Mouse (Mus musculus): Measurements from ENCODE around the gene E2f2. TPM values are rescaled to one million over a fixed set of nuclear protein-coding genes. Genes with fewer than 3 reads are reported as not detected.

The E2f2 gene
- polyA plus RNA-seq, 1 experiment from 2014 or later: 5.7 TPM

DNA sequence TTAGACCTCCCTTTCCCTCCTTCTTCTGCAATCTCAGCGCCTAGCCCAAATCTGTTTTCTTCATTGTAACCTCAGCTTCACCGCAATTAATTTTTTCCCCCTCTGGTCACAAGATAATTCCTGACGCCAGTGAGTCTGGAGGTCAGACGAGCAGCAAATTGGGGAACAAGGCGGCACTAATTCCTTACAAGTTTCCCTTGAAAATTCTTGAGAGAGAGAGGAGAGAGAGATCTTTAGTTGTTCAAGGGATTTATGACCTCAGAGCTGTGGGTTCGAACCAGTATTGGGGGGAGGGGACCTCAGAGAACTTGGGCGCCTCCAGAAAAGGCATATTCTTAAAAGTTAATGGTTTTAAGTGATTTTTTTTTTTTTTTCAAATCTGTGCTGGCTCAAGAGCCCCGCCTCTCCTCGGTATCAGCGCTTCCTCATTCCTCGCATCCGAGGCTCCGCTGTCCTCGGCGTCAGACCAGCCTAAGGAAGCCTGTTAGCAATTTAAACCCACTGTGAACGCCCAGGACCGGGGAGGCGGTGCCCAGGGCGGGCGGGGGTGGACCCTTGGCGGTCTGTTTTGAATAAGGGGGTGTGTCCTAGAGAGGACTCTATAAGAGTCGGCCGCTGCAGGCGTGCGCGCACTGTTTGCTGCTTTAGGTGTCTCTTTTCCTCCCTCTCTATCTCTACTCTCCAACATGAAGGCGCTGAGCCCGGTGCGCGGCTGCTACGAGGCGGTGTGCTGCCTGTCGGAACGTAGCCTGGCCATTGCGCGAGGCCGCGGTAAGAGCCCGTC is 28.8 kb upstream of the E2f2 start, which contains the start of gene Id3:
Id3 (plus strand) TSS at position 305 of the 784 bp plus-strand sequence.
- Histone ChIP-seq H3K4me2 (replicated peaks; ENCODE audit: low read depth, low read length) (peak within 1 kb of the TSS; percentile 79), H3K4me1 (ENCODE audit: control insufficient read depth, insufficient read depth, low read length) (peaks cover 52% of the 10 kb centered on the region), H3K36me3 (ENCODE audit: control insufficient read depth, insufficient read depth, low read length) (peaks cover 12% of the 10 kb centered on the region; the same call in 1 of the 2 replicates), H3K27me3 (ENCODE audit: control insufficient read depth, insufficient read depth, low read length) (no peaks in the 10 kb centered on the region), H3K4me3 (ENCODE audit: low read length) (peak within 1 kb of the TSS; percentile 87), H3K27ac (ENCODE audit: low read depth, low read length) (peak within 1 kb of the TSS; percentile 100), H3K9me3 (ENCODE audit: control insufficient read depth, low read length) (no peaks in the 10 kb centered on the region), H3K9ac (ENCODE audit: low read depth, low read length) (peak within 1 kb of the TSS; percentile 95)
- ATAC-seq (ENCODE audit: low FRiP score, low TSS enrichment): peak; percentile 87
- 0% methylated on average over 39 of the region's 39 CpGs for WGBS

DNA sequence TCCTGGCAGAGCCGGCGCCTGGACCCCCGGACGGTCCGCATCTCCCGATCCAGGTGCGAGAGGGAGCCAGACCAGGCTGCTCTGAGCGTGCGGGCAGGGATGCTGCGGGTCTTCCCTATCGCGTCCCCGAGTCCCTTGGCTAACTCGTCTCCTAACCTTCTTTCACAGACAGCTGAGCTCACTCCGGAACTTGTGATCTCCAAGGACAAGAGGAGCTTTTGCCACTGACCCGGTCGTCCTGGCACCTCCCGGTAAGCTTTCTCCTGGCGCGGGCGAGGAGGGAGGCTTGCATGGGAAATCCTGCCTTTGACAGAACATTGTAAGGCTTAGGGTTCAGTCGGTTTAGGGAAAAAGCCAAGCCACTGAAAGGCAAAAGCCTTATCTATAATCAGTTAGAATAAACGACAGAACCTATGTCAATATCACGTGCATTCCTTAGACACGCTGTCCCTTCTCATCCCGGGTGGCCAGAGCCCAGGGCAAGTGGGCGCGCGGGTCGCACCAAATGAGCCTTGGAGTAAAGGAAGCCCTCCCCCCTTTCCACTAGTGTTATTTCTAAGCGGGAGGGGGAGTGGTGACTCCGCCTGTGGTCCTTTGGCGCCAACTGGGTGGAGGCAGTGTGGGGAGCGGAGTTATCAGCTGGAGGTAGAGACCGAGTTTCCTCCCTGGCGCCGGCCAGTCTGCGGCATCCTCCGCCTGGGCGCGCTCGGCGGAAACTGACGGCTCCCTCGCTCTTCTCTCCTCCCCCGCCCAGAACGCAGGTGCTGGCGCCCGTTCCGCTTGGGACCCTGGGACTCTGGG is 27.9 kb upstream of the E2f2 start:
- Histone ChIP-seq H3K9me3 (ENCODE audit: control insufficient read depth, low read length) (no peaks in the 10 kb centered on the region), H3K4me1 (ENCODE audit: control insufficient read depth, insufficient read depth, low read length) (peaks cover 49% of the 10 kb centered on the region), H3K4me2 (replicated peaks; ENCODE audit: low read depth, low read length) (peak overlapping the region; percentile 79), H3K36me3 (ENCODE audit: control insufficient read depth, insufficient read depth, low read length) (peaks cover 12% of the 10 kb centered on the region; the same call in 1 of the 2 replicates), H3K27me3 (ENCODE audit: control insufficient read depth, insufficient read depth, low read length) (no peaks in the 10 kb centered on the region), H3K9ac (ENCODE audit: low read depth, low read length) (peak overlapping the region; percentile 95), H3K27ac (ENCODE audit: low read depth, low read length) (peak overlapping the region; percentile 100), H3K4me3 (ENCODE audit: low read length) (peak overlapping the region; percentile 87)
- under 1% methylated on average over 50 of the region's 50 CpGs for WGBS
- ATAC-seq (ENCODE audit: low FRiP score, low TSS enrichment): 0 out of 2 replicates have a peak, but pooled peaks have one; percentile 4

DNA sequence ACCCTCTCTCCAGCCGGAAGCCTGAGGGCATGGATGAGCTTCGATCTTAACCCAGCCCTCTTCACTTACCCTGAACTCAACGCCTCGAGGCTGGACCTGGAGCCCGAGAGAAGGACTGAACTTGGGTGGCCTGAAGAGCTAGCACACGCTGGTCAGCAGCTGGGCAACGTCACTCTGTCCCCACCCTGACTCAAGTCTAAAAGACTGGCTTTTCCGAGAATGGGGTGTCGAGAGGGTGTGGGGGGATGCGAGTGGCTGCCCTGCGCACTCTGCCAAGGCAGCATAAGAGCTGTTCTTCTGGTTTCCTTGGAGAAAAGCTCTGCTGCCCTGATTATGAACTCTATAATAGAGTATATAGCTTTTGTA is 27.3 kb upstream of the E2f2 start:
- WGBS: 1% methylated on average over 11 of the region's 11 CpGs
- peak overlapping the region; percentile 100 for H3K27ac ChIP-seq (ENCODE audit: low read depth, low read length)
- H3K4me3 ChIP-seq (ENCODE audit: low read length): peak overlapping the region; percentile 87
- no peaks in the 10 kb centered on the region for H3K27me3 ChIP-seq (ENCODE audit: control insufficient read depth, insufficient read depth, low read length)
- H3K9me3 ChIP-seq (ENCODE audit: control insufficient read depth, low read length): no peaks in the 10 kb centered on the region
- peaks cover 12% of the 10 kb centered on the region; the same call in 1 of the 2 replicates for H3K36me3 ChIP-seq (ENCODE audit: control insufficient read depth, insufficient read depth, low read length)
- H3K4me1 ChIP-seq (ENCODE audit: control insufficient read depth, insufficient read depth, low read length): peaks cover 44% of the 10 kb centered on the region
- peak overlapping the region; percentile 95 for H3K9ac ChIP-seq (ENCODE audit: low read depth, low read length)
- ATAC-seq (ENCODE audit: low FRiP score, low TSS enrichment): no peak
- peak overlapping the region; percentile 79 for H3K4me2 ChIP-seq (replicated peaks; ENCODE audit: low read depth, low read length)

DNA sequence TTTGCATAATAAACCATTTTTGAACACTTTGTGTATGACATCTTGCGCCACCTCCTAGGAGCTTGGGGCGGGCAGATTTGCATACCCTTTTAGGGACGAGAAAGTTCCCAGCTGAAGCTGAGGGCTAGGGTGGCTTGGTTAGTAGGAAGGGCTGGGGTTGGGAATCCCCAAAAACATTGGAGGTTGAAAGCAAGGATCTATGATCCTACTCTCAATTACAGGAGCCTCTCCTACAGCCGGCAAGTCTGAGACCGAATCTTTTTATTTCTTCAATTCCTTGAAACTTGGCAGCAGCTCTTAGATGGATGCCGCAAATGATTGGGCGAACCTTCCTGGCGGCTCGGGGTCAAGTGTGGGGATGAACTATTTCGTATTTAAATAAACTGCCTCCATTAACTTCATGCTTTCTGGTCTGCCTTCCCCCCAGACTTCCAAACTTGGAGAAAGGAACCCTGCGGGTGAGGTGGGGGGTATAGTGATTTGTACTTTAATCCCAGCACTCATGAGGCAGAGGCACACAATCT is 26.8 kb upstream of the E2f2 start:
- 2% methylated on average over 11 of the region's 11 CpGs for WGBS
- Histone ChIP-seq H3K9ac (ENCODE audit: low read depth, low read length) (peak overlapping the region; percentile 95), H3K4me2 (replicated peaks; ENCODE audit: low read depth, low read length) (peak overlapping the region; percentile 79), H3K4me3 (ENCODE audit: low read length) (peak overlapping the region; percentile 87), H3K4me1 (ENCODE audit: control insufficient read depth, insufficient read depth, low read length) (peaks cover 44% of the 10 kb centered on the region), H3K9me3 (ENCODE audit: control insufficient read depth, low read length) (no peaks in the 10 kb centered on the region), H3K27me3 (ENCODE audit: control insufficient read depth, insufficient read depth, low read length) (no peaks in the 10 kb centered on the region), H3K36me3 (ENCODE audit: control insufficient read depth, insufficient read depth, low read length) (peaks cover 12% of the 10 kb centered on the region; the same call in 1 of the 2 replicates), H3K27ac (ENCODE audit: low read depth, low read length) (peak overlapping the region; percentile 100)
- no peak for ATAC-seq (ENCODE audit: low FRiP score, low TSS enrichment)

DNA sequence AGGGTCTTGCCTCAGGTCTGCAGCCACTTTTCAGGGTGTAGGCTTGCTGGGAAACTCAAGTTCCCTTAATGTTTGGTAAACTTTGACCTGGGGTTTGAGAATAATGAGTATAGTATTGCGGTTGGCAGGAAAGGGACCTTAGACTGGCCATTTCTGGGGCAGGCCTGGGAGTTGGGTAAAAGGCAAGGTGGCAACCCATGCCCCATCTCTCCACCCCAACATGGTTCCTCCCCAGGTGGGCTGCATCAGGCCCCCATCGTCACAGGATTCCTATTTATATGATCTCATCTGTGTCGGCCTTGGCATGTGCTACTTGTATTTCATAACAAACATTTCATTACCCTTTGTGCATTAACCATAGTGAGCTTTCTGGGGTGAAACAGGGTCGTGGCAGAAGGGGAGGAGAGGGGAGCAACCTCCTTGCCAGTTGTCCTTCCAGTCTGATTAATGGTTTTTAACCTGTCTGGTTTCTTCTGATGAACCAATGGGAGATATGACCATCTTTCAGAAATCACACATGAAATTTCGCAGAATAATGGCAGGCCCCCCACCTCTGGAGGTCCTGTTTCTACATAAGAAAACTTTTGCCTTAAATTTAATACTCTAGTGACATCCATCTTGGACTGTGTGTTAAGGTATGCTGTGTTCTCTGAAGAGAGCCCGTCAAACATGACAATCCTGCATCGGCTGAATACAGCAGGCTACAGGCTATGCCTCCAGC is 26.0 kb upstream of the E2f2 start:
- peak overlapping the region; percentile 79 for H3K4me2 ChIP-seq (replicated peaks; ENCODE audit: low read depth, low read length)
- no peak for ATAC-seq (ENCODE audit: low FRiP score, low TSS enrichment)
- H3K27me3 ChIP-seq (ENCODE audit: control insufficient read depth, insufficient read depth, low read length): no peaks in the 10 kb centered on the region
- no peaks in the 10 kb centered on the region for H3K9me3 ChIP-seq (ENCODE audit: control insufficient read depth, low read length)
- H3K9ac ChIP-seq (ENCODE audit: low read depth, low read length): peak overlapping the region; percentile 95
- 7% methylated on average over 7 of the region's 7 CpGs for whole genome bisulfite sequencing
- peaks cover 38% of the 10 kb centered on the region for H3K4me1 ChIP-seq (ENCODE audit: control insufficient read depth, insufficient read depth, low read length)
- H3K4me3 ChIP-seq (ENCODE audit: low read length): peak overlapping the region; percentile 87
- H3K36me3 ChIP-seq (ENCODE audit: control insufficient read depth, insufficient read depth, low read length): peaks cover 12% of the 10 kb centered on the region; the same call in 1 of the 2 replicates
- peak overlapping the region; percentile 100 for H3K27ac ChIP-seq (ENCODE audit: low read depth, low read length)

DNA sequence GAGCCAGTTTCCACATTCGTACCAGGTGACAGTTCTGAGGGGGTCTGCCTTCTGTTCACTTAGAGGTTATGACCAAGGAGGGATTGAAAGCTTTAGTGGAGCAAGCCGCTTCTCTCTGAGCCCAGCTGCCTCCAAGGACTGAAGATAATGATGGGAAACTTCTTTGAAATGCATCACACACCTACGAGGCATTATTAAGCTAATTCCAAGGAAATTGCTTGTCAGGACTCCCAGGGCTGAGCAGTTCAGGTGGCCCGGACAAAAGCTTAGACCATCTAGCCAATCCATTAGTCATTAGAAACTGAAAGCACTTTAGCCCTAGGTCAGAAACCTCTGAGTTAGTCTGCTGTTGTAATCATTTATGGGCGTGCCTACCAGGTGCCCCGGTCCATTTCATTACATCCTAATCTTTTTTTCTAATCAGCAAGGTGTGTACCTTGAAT is 25.5 kb upstream of the E2f2 start:
- no peaks in the 10 kb centered on the region for H3K9me3 ChIP-seq (ENCODE audit: control insufficient read depth, low read length)
- peak overlapping the region; percentile 79 for H3K4me2 ChIP-seq (replicated peaks; ENCODE audit: low read depth, low read length)
- no peak for ATAC-seq (ENCODE audit: low FRiP score, low TSS enrichment)
- H3K4me1 ChIP-seq (ENCODE audit: control insufficient read depth, insufficient read depth, low read length): peaks cover 32% of the 10 kb centered on the region
- H3K9ac ChIP-seq (ENCODE audit: low read depth, low read length): peak overlapping the region; percentile 95; the same call in 1 of the 2 replicates
- 4% methylated on average over 6 of the region's 6 CpGs for WGBS
- H3K4me3 ChIP-seq (ENCODE audit: low read length): peak overlapping the region; percentile 87
- H3K36me3 ChIP-seq (ENCODE audit: control insufficient read depth, insufficient read depth, low read length): peaks cover 12% of the 10 kb centered on the region; the same call in 1 of the 2 replicates
- H3K27me3 ChIP-seq (ENCODE audit: control insufficient read depth, insufficient read depth, low read length): no peaks in the 10 kb centered on the region
- H3K27ac ChIP-seq (ENCODE audit: low read depth, low read length): peak overlapping the region; percentile 100

DNA sequence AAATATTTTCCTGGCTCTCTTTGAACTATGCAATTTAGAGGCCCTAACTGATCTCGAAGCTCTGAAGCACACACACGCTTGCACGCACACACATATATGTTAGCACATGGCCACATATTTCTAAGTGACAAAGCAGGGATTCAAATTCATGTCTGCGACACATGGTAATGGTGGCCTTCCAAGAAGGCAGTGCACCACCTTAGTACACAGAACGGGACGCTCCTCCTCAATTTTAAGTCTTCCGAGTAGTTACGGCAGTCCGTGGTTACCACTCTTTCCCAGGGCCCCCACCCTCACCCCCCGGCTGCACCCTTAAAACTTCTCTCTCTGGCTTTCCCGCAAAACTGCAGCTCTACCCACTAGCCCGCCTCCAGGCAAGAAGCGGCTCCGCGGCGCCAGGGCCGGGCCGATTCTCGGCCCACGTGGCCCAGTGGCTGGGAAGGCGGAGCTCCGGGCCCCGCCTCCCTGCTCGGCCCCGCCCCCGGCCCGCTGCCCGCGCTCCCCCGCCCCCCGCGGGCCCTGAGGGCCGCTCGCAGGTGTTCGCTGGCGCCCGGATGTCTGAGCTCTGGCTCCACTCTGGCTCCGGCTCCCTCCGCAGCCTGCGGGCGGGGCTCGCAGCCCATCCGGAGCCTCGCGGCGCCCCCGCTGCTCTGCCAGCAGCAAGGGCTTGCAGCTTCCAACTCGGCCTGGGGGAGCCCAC is 24.6 kb upstream of the E2f2 start:
- Histone ChIP-seq H3K9ac (ENCODE audit: low read depth, low read length) (peak overlapping the region; percentile 44; the same call in 1 of the 2 replicates), H3K27me3 (ENCODE audit: control insufficient read depth, insufficient read depth, low read length) (no peaks in the 10 kb centered on the region), H3K27ac (ENCODE audit: low read depth, low read length) (peak overlapping the region; percentile 100), H3K9me3 (ENCODE audit: control insufficient read depth, low read length) (no peaks in the 10 kb centered on the region), H3K4me1 (ENCODE audit: control insufficient read depth, insufficient read depth, low read length) (peaks cover 24% of the 10 kb centered on the region), H3K36me3 (ENCODE audit: control insufficient read depth, insufficient read depth, low read length) (peaks cover 12% of the 10 kb centered on the region; the same call in 1 of the 2 replicates), H3K4me2 (replicated peaks; ENCODE audit: low read depth, low read length) (peak overlapping the region; percentile 47), H3K4me3 (ENCODE audit: low read length) (peak overlapping the region; percentile 28)
- WGBS: 1% methylated on average over 41 of the region's 48 CpGs
- ATAC-seq (ENCODE audit: low FRiP score, low TSS enrichment): peak; percentile 76

Measured in kidney, embryonic 14.5 days (tissue).